19 mouse cellular contexts compared by ENCODE assay signal in genomic region chr11:120508290-120508870, GRCm38 (mm10). TPM values are rescaled to one million over a fixed set of nuclear protein-coding genes. Genes with fewer than 3 reads are reported as not detected.
DNase-seq lines count a peak whose midpoint lies in the region; ATAC-seq and TF ChIP-seq lines count a peak whose summit lies in the region.
"Had no signal": no experiment of that assay in that cellular context is flagged by ENCODE, and none has a peak within 500 bp of the region (broad histone marks: within the 10 kb centered on the region; RNA-seq: fewer than 3 reads in every experiment).

No protein-coding gene starts in this region.

- H3K9ac ChIP-seq in lung, embryonic 16.5 days (ENCODE audit: low read length): no peak overlapping the region
- no peak overlapping the region for H3K9ac ChIP-seq in MEL (ENCODE audit: control insufficient read depth, low read depth, low read length, poor library complexity, severe bottlenecking)
- no peak overlapping the region for H3K9ac ChIP-seq in intestine, embryonic 16.5 days (ENCODE audit: low read depth, low read length)
- H3K9ac ChIP-seq: limb, embryonic 15.5 days; liver, postnatal 0 days had no signal

- H3K4me2 ChIP-seq in lung, embryonic 16.5 days (ENCODE audit: low read depth, low read length): 0 out of 2 replicates have a peak overlapping the region, but pooled peaks have one; percentile 7
- H3K4me2 ChIP-seq in intestine, embryonic 16.5 days (ENCODE audit: low read depth, low read length): no peak overlapping the region
- H3K4me2 ChIP-seq: limb, embryonic 15.5 days had no signal

- no peak for TF ChIP-seq EP300 in MEL (IDR thresholded peaks at IDR 0.05; ENCODE audit: low read depth in 1 of 2, low read length in 2 of 2)

- no peak for TF ChIP-seq CTCF in MEL (IDR thresholded peaks at IDR 0.05 in 2 of 3, conservative IDR thresholded peaks at IDR 0.05 in 1 of 3; ENCODE audit: control insufficient read depth in 1 of 3, insufficient read depth in 1 of 3, low read depth in 2 of 3, low read length in 3 of 3, poor library complexity in 1 of 3, severe bottlenecking in 1 of 3)

- no peaks in the 10 kb centered on the region for H3K36me3 ChIP-seq in lung, embryonic 16.5 days (ENCODE audit: control insufficient read depth, insufficient read depth, low read length)
- peaks cover 0 to 20% of the 10 kb centered on the region in 2 experiments; a peak in 2 of 4 replicates for H3K36me3 ChIP-seq in MEL (ENCODE audit: control insufficient read depth in 1 of 2, insufficient read depth in 2 of 2, low read length in 2 of 2)
- no peaks in the 10 kb centered on the region for H3K36me3 ChIP-seq in intestine, embryonic 16.5 days (ENCODE audit: control insufficient read depth, insufficient read depth, low read length)
- H3K36me3 ChIP-seq: heart, embryonic 10.5 days; limb, embryonic 15.5 days had no signal

- intact Hi-C loops in left cerebral cortex, postnatal 36 days (cut with DNase I): no loop called here

- TF ChIP-seq POLR2A in MEL (IDR thresholded peaks at IDR 0.05; ENCODE audit: control insufficient read depth in 1 of 2, insufficient read depth in 1 of 2, low read depth in 1 of 2, low read length in 2 of 2, poor library complexity in 1 of 2): no peak

- 0 out of 2 replicates have a peak, but pooled peaks have one; percentile 1 for ATAC-seq in lung, embryonic 16.5 days (ENCODE audit: low read depth)
- ATAC-seq in intestine, embryonic 16.5 days: no peak
- ATAC-seq: activated CD4-positive, CD25-positive, alpha-beta regulatory T cell, adult 4 months; forebrain, embryonic 14.5 days; hindbrain, embryonic 16.5 days; liver, postnatal 0 days; Patski had no signal

- peak overlapping the region; percentile 89 for H3K27ac ChIP-seq in lung, embryonic 16.5 days (ENCODE audit: low read length)
- H3K27ac ChIP-seq in MEL (ENCODE audit: control insufficient read depth, low read depth, low read length): no peak overlapping the region
- 0 out of 2 replicates have a peak overlapping the region, but pooled peaks have one; percentile 37 for H3K27ac ChIP-seq in intestine, embryonic 16.5 days (ENCODE audit: low read length)
- H3K27ac ChIP-seq: heart, embryonic 10.5 days; limb, embryonic 15.5 days had no signal

- TF ChIP-seq RAD21 in MEL (IDR thresholded peaks at IDR 0.05; ENCODE audit: low read depth, low read length): no peak

- no peaks in the 10 kb centered on the region; the same call in 1 of the 2 replicates for H3K79me2 ChIP-seq in MEL (ENCODE audit: control insufficient read depth, insufficient read depth, low read length, poor library complexity)

- no peaks in the 10 kb centered on the region for H3K27me3 ChIP-seq in lung, embryonic 16.5 days (ENCODE audit: control insufficient read depth, insufficient read depth, low read depth, low read length)
- no peaks in the 10 kb centered on the region; a peak in 1 of 4 replicates for H3K27me3 ChIP-seq in MEL (ENCODE audit: control insufficient read depth in 1 of 2, insufficient read depth in 2 of 2, low read length in 2 of 2)
- H3K27me3 ChIP-seq in intestine, embryonic 16.5 days (replicated peaks; ENCODE audit: control insufficient read depth, insufficient read depth, low read length): no peaks in the 10 kb centered on the region
- H3K27me3 ChIP-seq: limb, embryonic 15.5 days; Patski had no signal

- H3K4me3 ChIP-seq in lung, embryonic 16.5 days (ENCODE audit: low read length): no peak overlapping the region
- no peak overlapping the region for H3K4me3 ChIP-seq in MEL (ENCODE audit: control insufficient read depth in 1 of 2, insufficient read depth in 1 of 2, low read depth in 2 of 2, low read length in 2 of 2)
- no peak overlapping the region for H3K4me3 ChIP-seq in intestine, embryonic 16.5 days (ENCODE audit: low read length)
- H3K4me3 ChIP-seq: erythroblast, embryonic 14.5 days; heart, embryonic 10.5 days; limb, embryonic 15.5 days had no signal

- no peaks in the 10 kb centered on the region for H3K9me3 ChIP-seq in lung, embryonic 16.5 days (ENCODE audit: control insufficient read depth, low read length)
- no peaks in the 10 kb centered on the region for H3K9me3 ChIP-seq in MEL (replicated peaks; ENCODE audit: insufficient read depth, low read length)
- H3K9me3 ChIP-seq in intestine, embryonic 16.5 days (ENCODE audit: control insufficient read depth, low read length): no peaks in the 10 kb centered on the region
- H3K9me3 ChIP-seq: heart, embryonic 10.5 days; limb, embryonic 15.5 days had no signal

- WGBS in lung, embryonic 16.5 days: 71% methylated on average over 9 of the region's 9 CpGs
- 71% methylated on average over 9 of the region's 9 CpGs for WGBS in intestine, embryonic 16.5 days

- H3K4me1 ChIP-seq in lung, embryonic 16.5 days (replicated peaks; ENCODE audit: control insufficient read depth, insufficient read depth, low read length): peaks cover 8% of the 10 kb centered on the region
- peaks cover 21 to 29% of the 10 kb centered on the region in 2 experiments for H3K4me1 ChIP-seq in MEL (ENCODE audit: control insufficient read depth in 1 of 2, insufficient read depth in 2 of 2, low read length in 2 of 2)
- H3K4me1 ChIP-seq in intestine, embryonic 16.5 days (ENCODE audit: control insufficient read depth, insufficient read depth, low read length): peaks cover 29% of the 10 kb centered on the region

- DNase-seq in lung, postnatal 10 days: no peak
- no peak for DNase-seq in MEL (ENCODE audit: low read depth, low spot score)
- DNase-seq in right cerebral cortex, postnatal 14 days: no peak
- no peak for DNase-seq in left cerebral cortex, postnatal 36 days (ENCODE audit: low spot score in 2 of 2)
- DNase-seq in urinary bladder, postnatal 25 days (ENCODE audit: low spot score): no peak
- DNase-seq: cerebellum, adult 11-12 months; cerebellum, postnatal 25 days; heart, postnatal 4 days; kidney, adult 8-10 months; liver, postnatal 0 days had no signal

TF ChIP-seq in MEL, 35 proteins besides CTCF, POLR2A, EP300 and RAD21:
- peak; percentile 70; the same call in 1 of the 2 replicates for TF ChIP-seq USF1 (IDR thresholded peaks at IDR 0.05; ENCODE audit: low read depth, low read length)
- TF ChIP-seq CHD2 (IDR thresholded peaks at IDR 0.05; ENCODE audit: low read length): no peak

RNA-seq across cellular contexts. Expression of gene Slc25a10, which starts 16.7 kb away (rescaled TPM):
- 72.5 and 73.8 TPM in 2 replicates for polyA plus RNA-seq in lung, embryonic 16.5 days (2015; fragmentation: Nextera tagmentation; extraction: Ambion mirVana)
- 40.4 and 52.0 TPM in 2 replicates for total RNA-seq in MEL (2012; rRNA removed)
- polyA plus RNA-seq in MEL (2012; ENCODE audit: insufficient read depth in 1 of 2, insufficient read length in 2 of 2, low read depth in 1 of 2, low replicate concordance in 2 of 2, missing spikeins in 1 of 2): 10 to 100 TPM in 1 of 2 experiments, not detected in 1; 53.6 TPM
- polyA plus RNA-seq in intestine, embryonic 16.5 days (2015; fragmentation: Nextera tagmentation; extraction: Ambion mirVana): 104 and 108 TPM in 2 replicates
- total RNA-seq in left cerebral cortex, postnatal 36 days (2021): 10 to 100 TPM; 18.2 to 21.9 TPM

RNA-seq across cellular contexts. Expression of gene Gcgr, which starts 22.1 kb away (rescaled TPM):
- polyA plus RNA-seq in lung, embryonic 16.5 days (2015; fragmentation: Nextera tagmentation; extraction: Ambion mirVana): 1.4 and 1.7 TPM in 2 replicates
- not detected in 2 replicates for total RNA-seq in MEL (2012; rRNA removed)
- polyA plus RNA-seq in MEL (2012; ENCODE audit: insufficient read depth in 1 of 2, insufficient read length in 2 of 2, low read depth in 1 of 2, low replicate concordance in 2 of 2, missing spikeins in 1 of 2): not detected
- 0.76 TPM in 2 replicates for polyA plus RNA-seq in intestine, embryonic 16.5 days (2015; fragmentation: Nextera tagmentation; extraction: Ambion mirVana)
- total RNA-seq in left cerebral cortex, postnatal 36 days (2021): not detected
- polyA plus RNA-seq: activated CD4-positive, CD25-positive, alpha-beta regulatory T cell, adult 4 months; Patski had no signal

RNA-seq across cellular contexts. Expression of gene Mrpl12, which starts 24.0 kb away (rescaled TPM):
- polyA plus RNA-seq in lung, embryonic 16.5 days (2015; fragmentation: Nextera tagmentation; extraction: Ambion mirVana): 113 and 117 TPM in 2 replicates
- 401 and 457 TPM in 2 replicates for total RNA-seq in MEL (2012; rRNA removed)
- 100 to 1,000 TPM; 374 to 461 TPM for polyA plus RNA-seq in MEL (2012; ENCODE audit: insufficient read depth in 1 of 2, insufficient read length in 2 of 2, low read depth in 1 of 2, low replicate concordance in 2 of 2, missing spikeins in 1 of 2)
- 228 and 239 TPM in 2 replicates for polyA plus RNA-seq in intestine, embryonic 16.5 days (2015; fragmentation: Nextera tagmentation; extraction: Ambion mirVana)
- total RNA-seq in left cerebral cortex, postnatal 36 days (2021): 10 to 100 TPM; 75.6 to 78.5 TPM

RNA-seq across cellular contexts. Expression of gene Arl16, which starts 41.0 kb away (rescaled TPM):
- polyA plus RNA-seq in lung, embryonic 16.5 days (2015; fragmentation: Nextera tagmentation; extraction: Ambion mirVana): 40.3 and 44.8 TPM in 2 replicates
- 19.8 and 20.8 TPM in 2 replicates for total RNA-seq in MEL (2012; rRNA removed)
- 10 to 100 TPM in 1 of 2 experiments, not detected in 1; 20.0 TPM for polyA plus RNA-seq in MEL (2012; ENCODE audit: insufficient read depth in 1 of 2, insufficient read length in 2 of 2, low read depth in 1 of 2, low replicate concordance in 2 of 2, missing spikeins in 1 of 2)
- 32.6 and 38.9 TPM in 2 replicates for polyA plus RNA-seq in intestine, embryonic 16.5 days (2015; fragmentation: Nextera tagmentation; extraction: Ambion mirVana)
- 10 to 100 TPM; 49.3 to 55.0 TPM for total RNA-seq in left cerebral cortex, postnatal 36 days (2021)

RNA-seq across cellular contexts. Expression of gene Mcrip1, which starts 41.1 kb away (rescaled TPM):
- 184 and 200 TPM in 2 replicates for polyA plus RNA-seq in lung, embryonic 16.5 days (2015; fragmentation: Nextera tagmentation; extraction: Ambion mirVana)
- total RNA-seq in MEL (2012; rRNA removed): 27.2 and 36.6 TPM in 2 replicates
- polyA plus RNA-seq in MEL (2012; ENCODE audit: insufficient read depth in 1 of 2, insufficient read length in 2 of 2, low read depth in 1 of 2, low replicate concordance in 2 of 2, missing spikeins in 1 of 2): 10 to 100 TPM in 1 of 2 experiments, not detected in 1; 83.5 TPM
- 119 and 129 TPM in 2 replicates for polyA plus RNA-seq in intestine, embryonic 16.5 days (2015; fragmentation: Nextera tagmentation; extraction: Ambion mirVana)
- 10 to 100 TPM; 73.4 to 91.7 TPM for total RNA-seq in left cerebral cortex, postnatal 36 days (2021)
